Mouse (Mus musculus): ENCODE measurements around the gene Fosl1.

GRCm38 (mm10) chr19:5422267-5422666 is 25.1 kb upstream of the Fosl1 start:
- TF ChIP-seq E2F4 (IDR thresholded peaks at IDR 0.05; ENCODE audit: insufficient read depth): no peak
- no peak for TF ChIP-seq POLR2AphosphoS2 (IDR thresholded peaks at IDR 0.05; ENCODE audit: insufficient read length, low read depth)
- TF ChIP-seq POLR2A (IDR thresholded peaks at IDR 0.05; ENCODE audit: insufficient read length, low read depth): no peak
- no peak for TF ChIP-seq SRF (IDR thresholded peaks at IDR 0.05; ENCODE audit: control insufficient read depth, insufficient read length, low read depth)
- no peak for TF ChIP-seq CEBPB (IDR thresholded peaks at IDR 0.05; ENCODE audit: insufficient read depth, poor library complexity, severe bottlenecking)
- TF ChIP-seq MYOD1 (IDR thresholded peaks at IDR 0.05; ENCODE audit: control insufficient read depth in 1 of 3, insufficient read length in 2 of 3, low read depth in 2 of 3): no peak

Data from myocyte (in vitro differentiated cells).